Mouse (Mus musculus): Measurements from ENCODE around the gene Tfcp2l1.

DNA sequence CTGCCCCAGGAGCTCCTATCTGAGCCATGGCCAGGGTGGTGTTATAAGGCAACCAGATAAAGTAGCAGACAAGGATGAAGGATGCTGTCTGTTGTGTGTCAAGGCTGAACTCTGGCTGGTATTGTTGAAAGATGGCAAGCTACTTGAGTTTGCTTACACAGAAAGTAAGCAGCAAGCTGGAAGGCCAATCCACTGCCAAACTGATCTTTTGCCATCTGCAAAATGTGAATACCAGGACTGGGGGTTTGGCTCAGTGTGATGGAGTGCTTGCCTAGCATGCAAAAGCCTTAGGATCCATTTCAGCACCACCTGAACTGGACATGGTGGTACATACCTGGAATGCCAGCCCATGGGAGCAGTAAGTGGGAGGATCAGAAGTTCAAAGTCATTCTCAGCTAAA is 101.1 kb downstream of the Tfcp2l1 start:
- TF ChIP-seq CTCF (IDR thresholded peaks at IDR 0.05; ENCODE audit: low read depth, low read length), result no peak
- no peak for TF ChIP-seq POLR2A (IDR thresholded peaks at IDR 0.05; ENCODE audit: borderline replicate concordance, low read depth, low read length)
